In the genomic region with DNA sequence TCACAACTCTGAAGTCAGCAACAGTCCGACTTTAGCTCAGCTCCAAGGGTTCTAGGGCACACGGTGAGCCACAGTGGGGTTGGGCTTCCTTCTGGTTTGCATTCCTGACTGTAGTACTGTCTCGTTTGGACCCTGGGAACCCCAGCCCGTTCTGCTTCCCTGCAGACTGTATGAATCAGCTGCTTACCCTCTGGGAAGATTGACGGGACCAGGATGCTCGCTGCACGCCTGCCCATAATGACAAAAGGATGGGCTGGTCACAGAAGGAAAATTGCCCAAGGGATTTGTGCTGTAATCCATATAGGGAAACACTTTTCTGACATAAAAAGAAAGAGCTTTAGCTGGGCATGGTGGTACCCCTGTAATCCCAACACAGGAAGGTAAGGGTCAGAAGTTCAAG, we compare ENCODE assay signal across 1 mouse cellular context.
TF ChIP-seq lines count a peak whose summit lies in the region.

No protein-coding gene starts in this region.

TF ChIP-seq in C2C12, 6 proteins besides CTCF, POLR2A, EP300 and RAD21 (continued from another document):
- TF ChIP-seq MAX (IDR thresholded peaks at IDR 0.05): no peak
- TF ChIP-seq MYOG (IDR thresholded peaks at IDR 0.05; ENCODE audit: control insufficient read depth, extremely low read depth, insufficient read length): no peak
